ENCODE assay signal across 8 mouse cellular contexts in the genomic region with DNA sequence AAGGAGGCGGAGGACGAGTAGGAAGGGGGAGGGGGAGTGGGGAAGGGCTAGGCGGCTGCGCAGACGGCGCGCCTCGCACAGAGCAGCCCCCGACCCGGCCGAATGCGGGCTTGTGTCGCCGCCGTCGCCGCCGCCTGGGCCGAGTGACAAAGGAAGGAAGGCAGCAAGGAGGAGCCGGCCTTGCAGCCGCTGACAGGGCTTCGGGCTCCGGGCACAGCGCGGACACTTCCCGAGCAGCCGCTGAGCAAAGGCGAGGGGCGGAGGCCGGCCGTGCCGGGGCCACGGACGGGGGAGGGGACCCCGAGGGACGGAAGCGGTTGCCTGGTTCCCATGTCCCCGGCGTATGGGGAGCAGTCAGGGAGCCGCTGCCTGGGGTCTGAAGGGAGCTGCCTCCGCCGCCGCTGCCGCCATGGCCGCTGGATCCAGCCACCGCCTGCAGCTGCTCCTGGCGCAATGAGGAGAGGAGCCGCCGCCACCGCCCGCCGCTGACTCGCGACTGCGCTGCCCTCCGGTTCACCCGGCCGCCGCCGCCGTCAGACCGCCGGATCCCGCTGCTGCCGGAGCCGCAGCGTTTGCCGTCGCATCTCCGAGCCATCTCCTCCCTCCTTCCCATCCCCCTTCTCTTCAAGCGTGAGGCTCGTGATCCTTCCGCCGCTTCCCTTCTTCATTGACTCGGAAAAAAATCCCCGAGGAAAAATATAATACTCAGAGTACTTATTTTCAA. TPM values are rescaled to one million over a fixed set of nuclear protein-coding genes. Genes with fewer than 3 reads are reported as not detected.
DNase-seq lines count a peak whose midpoint lies in the region; ATAC-seq and TF ChIP-seq lines count a peak whose summit lies in the region.

No protein-coding gene starts in this region.

- TF ChIP-seq CTCF in ES-Bruce4 (IDR thresholded peaks at IDR 0.05; ENCODE audit: low read depth, low read length) = no peak

- TF ChIP-seq EP300 in ES-Bruce4 (IDR thresholded peaks at IDR 0.05; ENCODE audit: insufficient read depth, low read depth, low read length) = no peak

- peak; percentile 4 for ATAC-seq in heart, embryonic 16.5 days (replicated peaks; ENCODE audit: extremely low read depth, insufficient read depth, low FRiP score)
- ATAC-seq in embryonic facial prominence, embryonic 11.5 days (replicated peaks; ENCODE audit: insufficient number of reproducible peaks, low FRiP score, low TSS enrichment, low read depth) = peak; percentile 6; the same call in 1 of the 2 replicates
- peak; percentile 16 for ATAC-seq in intestine, embryonic 15.5 days
- ATAC-seq in midbrain, embryonic 14.5 days (ENCODE audit: low FRiP score, low TSS enrichment) = peak; percentile 5
- ATAC-seq in frontal cortex, adult (ENCODE audit: low TSS enrichment) = no peak; the same call in 1 of the 2 replicates

- no peaks in the 10 kb centered on the region for H3K36me3 ChIP-seq in heart, embryonic 16.5 days (ENCODE audit: control insufficient read depth, insufficient read depth)
- H3K36me3 ChIP-seq in ES-Bruce4 (ENCODE audit: control insufficient read depth, insufficient read depth, low read length, poor library complexity, severe bottlenecking) = peaks cover 2% of the 10 kb centered on the region; the same call in 1 of the 2 replicates
- H3K36me3 ChIP-seq in embryonic facial prominence, embryonic 11.5 days (replicated peaks; ENCODE audit: control insufficient read depth, insufficient read depth, low read depth, low read length) = no peaks in the 10 kb centered on the region
- H3K36me3 ChIP-seq in intestine, embryonic 15.5 days = no peaks in the 10 kb centered on the region
- no peaks in the 10 kb centered on the region for H3K36me3 ChIP-seq in midbrain, embryonic 14.5 days (ENCODE audit: control insufficient read depth, insufficient read depth, low read length)

- DNase-seq in heart, adult 9 months (ENCODE audit: low spot score in 2 of 2) = no peak
- DNase-seq in embryonic facial prominence, embryonic 11.5 days (ENCODE audit: low spot score) = peak; percentile 83
- peak; percentile 84 for DNase-seq in midbrain, embryonic 14.5 days
- no peak for DNase-seq in adrenal gland, postnatal 10 days

- no peaks in the 10 kb centered on the region for H3K9me3 ChIP-seq in heart, embryonic 16.5 days (replicated peaks; ENCODE audit: control insufficient read depth, low read length)
- no peaks in the 10 kb centered on the region for H3K9me3 ChIP-seq in ES-Bruce4 (replicated peaks; ENCODE audit: control insufficient read depth, insufficient read depth, low read length, poor library complexity, severe bottlenecking)
- H3K9me3 ChIP-seq in embryonic facial prominence, embryonic 11.5 days (replicated peaks; ENCODE audit: control insufficient read depth, low read length) = no peaks in the 10 kb centered on the region
- no peaks in the 10 kb centered on the region for H3K9me3 ChIP-seq in intestine, embryonic 15.5 days
- no peaks in the 10 kb centered on the region for H3K9me3 ChIP-seq in midbrain, embryonic 14.5 days (ENCODE audit: control insufficient read depth, low read length)

- TF ChIP-seq POLR2A in ES-Bruce4 (IDR thresholded peaks at IDR 0.05; ENCODE audit: insufficient read depth, low read length) = no peak

- H3K27ac ChIP-seq in heart, embryonic 16.5 days (ENCODE audit: low read length) = peak overlapping the region; percentile 100
- peak overlapping the region; percentile 81 for H3K27ac ChIP-seq in ES-Bruce4 (ENCODE audit: insufficient read depth, low read length)
- peak overlapping the region; percentile 100 for H3K27ac ChIP-seq in embryonic facial prominence, embryonic 11.5 days (replicated peaks; ENCODE audit: low read depth, low read length)
- H3K27ac ChIP-seq in intestine, embryonic 15.5 days = peak overlapping the region; percentile 100
- H3K27ac ChIP-seq in midbrain, embryonic 14.5 days (replicated peaks; ENCODE audit: low read depth, low read length) = peak overlapping the region; percentile 99

- H3K4me2 ChIP-seq in heart, embryonic 16.5 days (ENCODE audit: low read depth, low read length) = peak overlapping the region; percentile 71
- peak overlapping the region; percentile 24 for H3K4me2 ChIP-seq in embryonic facial prominence, embryonic 11.5 days (ENCODE audit: low read depth, low read length)
- peak overlapping the region; percentile 67 for H3K4me2 ChIP-seq in intestine, embryonic 15.5 days (replicated peaks)
- peak overlapping the region; percentile 93 for H3K4me2 ChIP-seq in midbrain, embryonic 14.5 days (ENCODE audit: low read length)

- peak overlapping the region; percentile 91 for H3K4me3 ChIP-seq in heart, embryonic 16.5 days (ENCODE audit: low read length)
- peak overlapping the region; percentile 99 for H3K4me3 ChIP-seq in ES-Bruce4 (ENCODE audit: low read depth, low read length)
- peak overlapping the region; percentile 83 for H3K4me3 ChIP-seq in embryonic facial prominence, embryonic 11.5 days (ENCODE audit: low read depth, low read length)
- peak overlapping the region; percentile 99 for H3K4me3 ChIP-seq in intestine, embryonic 15.5 days (replicated peaks)
- peak overlapping the region; percentile 95 for H3K4me3 ChIP-seq in midbrain, embryonic 14.5 days (replicated peaks; ENCODE audit: low read depth, low read length)

- peaks cover 22% of the 10 kb centered on the region for H3K4me1 ChIP-seq in heart, embryonic 16.5 days (ENCODE audit: control insufficient read depth, insufficient read depth, low read length)
- H3K4me1 ChIP-seq in ES-Bruce4 (ENCODE audit: control insufficient read depth, insufficient read depth, low read length) = peaks cover 2% of the 10 kb centered on the region
- no peaks in the 10 kb centered on the region for H3K4me1 ChIP-seq in embryonic facial prominence, embryonic 11.5 days (ENCODE audit: control insufficient read depth, insufficient read depth, low read length)
- H3K4me1 ChIP-seq in intestine, embryonic 15.5 days (replicated peaks) = peaks cover 16% of the 10 kb centered on the region; the same call in 1 of the 2 replicates
- peaks cover 20% of the 10 kb centered on the region for H3K4me1 ChIP-seq in midbrain, embryonic 14.5 days (ENCODE audit: control insufficient read depth, insufficient read depth, low read length)

- H3K9ac ChIP-seq in heart, embryonic 16.5 days (ENCODE audit: low read length) = peak overlapping the region; percentile 99
- H3K9ac ChIP-seq in ES-Bruce4 (ENCODE audit: low read depth, poor library complexity, severe bottlenecking) = peak overlapping the region; percentile 99
- H3K9ac ChIP-seq in embryonic facial prominence, embryonic 11.5 days (replicated peaks; ENCODE audit: low read length) = peak overlapping the region; percentile 97
- H3K9ac ChIP-seq in intestine, embryonic 15.5 days = peak overlapping the region; percentile 98
- H3K9ac ChIP-seq in midbrain, embryonic 14.5 days (replicated peaks; ENCODE audit: low read length) = peak overlapping the region; percentile 99

- H3K27me3 ChIP-seq in heart, embryonic 16.5 days (ENCODE audit: control insufficient read depth, insufficient read depth, low read length) = no peaks in the 10 kb centered on the region
- H3K27me3 ChIP-seq in ES-Bruce4 (ENCODE audit: control insufficient read depth, insufficient read depth, low read length, poor library complexity, severe bottlenecking) = no peaks in the 10 kb centered on the region
- no peaks in the 10 kb centered on the region for H3K27me3 ChIP-seq in embryonic facial prominence, embryonic 11.5 days (ENCODE audit: control insufficient read depth, insufficient read depth, low read length)
- no peaks in the 10 kb centered on the region for H3K27me3 ChIP-seq in intestine, embryonic 15.5 days (replicated peaks)
- no peaks in the 10 kb centered on the region for H3K27me3 ChIP-seq in midbrain, embryonic 14.5 days (ENCODE audit: control insufficient read depth, insufficient read depth, low read length)

- under 1% methylated on average over 68 of the region's 76 CpGs for WGBS in heart, embryonic 16.5 days
- WGBS in embryonic facial prominence, embryonic 11.5 days = 0% methylated on average over 66 of the region's 76 CpGs
- 0% methylated on average over 74 of the region's 76 CpGs for WGBS in intestine, embryonic 15.5 days
- under 1% methylated on average over 70 of the region's 76 CpGs for WGBS in midbrain, embryonic 14.5 days

RNA-seq across cellular contexts. Expression of a gene that starts 0.8 kb away (rescaled TPM):
- polyA plus RNA-seq in heart, embryonic 16.5 days (2015; fragmentation: Nextera tagmentation; extraction: Ambion mirVana) = 33.8 and 37.2 TPM in 2 replicates
- polyA plus RNA-seq in ES-Bruce4 (2011; ENCODE audit: insufficient read depth, insufficient read length, low read depth, missing spikeins) = 47.8 and 51.6 TPM in 2 replicates
- 80.3 and 81.9 TPM in 2 replicates for polyA plus RNA-seq in embryonic facial prominence, embryonic 11.5 days (2014; fragmentation: Nextera tagmentation; extraction: Ambion mirVana)
- 45.6 and 48.4 TPM in 2 replicates for polyA plus RNA-seq in intestine, embryonic 15.5 days (2015; fragmentation: Nextera tagmentation; extraction: Ambion mirVana)
- polyA plus RNA-seq in midbrain, embryonic 14.5 days (2014; fragmentation: Nextera tagmentation; extraction: Ambion mirVana) = 197 and 216 TPM in 2 replicates
- total RNA-seq in adrenal gland, postnatal 10 days (2021) = 10 to 100 TPM; 52.5 to 69.5 TPM

Comparison
In these comparisons a context has a peak if more than half of its experiments do, and no peak if none do; other contexts are left out.
1. H3K4me2 ChIP-seq: peak in every context shown above with its lines; median percentile 93 in midbrain, embryonic 14.5 days; 71 in heart, embryonic 16.5 days; 67 in intestine, embryonic 15.5 days; 24 in embryonic facial prominence, embryonic 11.5 days.
2. DNase-seq: peak in embryonic facial prominence, embryonic 11.5 days (single experiment) and midbrain, embryonic 14.5 days (single experiment); none in heart, adult 9 months (0 of 2) and adrenal gland, postnatal 10 days (single experiment).
3. Peak in every context shown above with its lines, with median percentiles within 50 percentile points of each other: H3K27ac ChIP-seq, H3K4me3 ChIP-seq and H3K9ac ChIP-seq.